Mouse (Mus musculus) adrenal gland, postnatal 0 days (tissue): ENCODE data around the gene Tmem168. TPM values are rescaled to one million over a fixed set of nuclear protein-coding genes. Genes with fewer than 3 reads are reported as not detected.

ENCODE experiments used
- polyA plus RNA-seq: library from polyadenylated mRNA; unstranded; fragments of >200 nt; fragmentation: Nextera tagmentation; extraction: Ambion mirVana; gene quantifications from 2 replicates; pipeline ENCODE4 v1.2.1, GENCODE M21; 2015

Gene Tmem168
- 22.3 and 25.2 TPM in 2 replicates for polyA plus RNA-seq

GRCm38 (mm10) chr6:13607621-13608493, at the start of gene Tmem168:
TSS of gene Tmem168 (minus strand) at chr6:13608100.

Other genes starting within 250 kb of the Tmem168 start
- 9.1 and 10.0 TPM in 2 replicates for gene Bmt2, start 69.9 kb upstream of the Tmem168 start, polyA plus RNA-seq
- 4.9 and 14.8 TPM in 2 replicates for gene Gpr85, start 231.8 kb upstream of the Tmem168 start, polyA plus RNA-seq